Mouse (Mus musculus) stomach, postnatal 0 days (tissue): Measurements from ENCODE around the gene Ankrd40. TPM values are rescaled to one million over a fixed set of nuclear protein-coding genes. Genes with fewer than 3 reads are reported as not detected.

Source experiments
- ATAC-seq: fragments of 200-750 bp; cut with Nextera tagmentation; 2 replicates; pipeline ENCODE4 v1.8.0; 2017; ENCODE audit not compliant: low FRiP score, low TSS enrichment
- DNase-seq: peaks from one replicate; pipeline ENCODE4 v3.0.0-alpha.2; 2016; ENCODE audit warnings: low spot score
- H3K27ac ChIP-seq: fragments of 300-500 bp; sonication (generic); replicated peaks from 2 replicates; pipeline ENCODE4 v1.5.1; 2014; ENCODE audit warnings: mild to moderate bottlenecking, control low read depth
- H3K27me3 ChIP-seq: fragments of 300-500 bp; sonication (generic); 2 replicates; pipeline ENCODE4 v1.6.1; 2014; ENCODE audit warnings: low read length; ENCODE audit not compliant: control insufficient read depth, insufficient read depth
- H3K36me3 ChIP-seq: fragments of 300-500 bp; sonication (generic); 2 replicates; pipeline ENCODE4 v1.6.1; 2014; ENCODE audit warnings: low read length, mixed read lengths; ENCODE audit not compliant: control insufficient read depth, insufficient read depth
- H3K4me1 ChIP-seq: fragments of 300-500 bp; sonication (generic); replicated peaks from 2 replicates; pipeline ENCODE4 v1.6.1; 2014; ENCODE audit warnings: antibody characterized with exemption; ENCODE audit not compliant: control insufficient read depth, insufficient read depth
- H3K4me2 ChIP-seq: fragments of 300-500 bp; sonication (generic); replicated peaks from 2 replicates; pipeline ENCODE4 v1.6.1; 2014; ENCODE audit warnings: low read depth, mild to moderate bottlenecking, control low read depth, moderate library complexity
- H3K4me3 ChIP-seq: fragments of 300-500 bp; sonication (generic); 2 replicates; pipeline ENCODE4 v1.5.1; 2014; ENCODE audit warnings: low read depth, low read length, control low read depth
- H3K9ac ChIP-seq: fragments of 300-500 bp; sonication (generic); 2 replicates; pipeline ENCODE4 v1.6.1; 2014; ENCODE audit warnings: mild to moderate bottlenecking, low read length, control low read depth, mixed read lengths
- H3K9me3 ChIP-seq: fragments of 300-500 bp; sonication (generic); 2 replicates; pipeline ENCODE4 v1.6.1; 2016; ENCODE audit warnings: low read length; ENCODE audit not compliant: control insufficient read depth
- CTCF ChIP-seq: IDR thresholded peaks from 2 replicates; pipeline ENCODE4 v1.5.1; 2016; ENCODE audit warnings: antibody characterized with exemption, low read depth, mild to moderate bottlenecking, moderate library complexity
- EP300 ChIP-seq: optimal IDR thresholded peaks from 2 replicates; pipeline ENCODE3; 2016; ENCODE audit warnings: antibody characterized with exemption
- WGBS: fragments of 180-500 bp; shearing (Covaris S2); extraction: QIAGEN DNeasy Blood & Tissue Kit; methylation state at CpG from one replicate; pipeline ENCODE4 v1.1.7; 2014; 5-methylcytosine and 5-hydroxymethylcytosine counted together
- polyA plus RNA-seq: library from polyadenylated mRNA; unstranded; fragments of >200 nt; fragmentation: Nextera tagmentation; extraction: Ambion mirVana; gene quantifications from 2 replicates; pipeline ENCODE4 v1.2.1, GENCODE M21; 2015

Ankrd40 gene
- polyA plus RNA-seq, 1 experiment from 2014 or later, result 14.8 TPM

DNA sequence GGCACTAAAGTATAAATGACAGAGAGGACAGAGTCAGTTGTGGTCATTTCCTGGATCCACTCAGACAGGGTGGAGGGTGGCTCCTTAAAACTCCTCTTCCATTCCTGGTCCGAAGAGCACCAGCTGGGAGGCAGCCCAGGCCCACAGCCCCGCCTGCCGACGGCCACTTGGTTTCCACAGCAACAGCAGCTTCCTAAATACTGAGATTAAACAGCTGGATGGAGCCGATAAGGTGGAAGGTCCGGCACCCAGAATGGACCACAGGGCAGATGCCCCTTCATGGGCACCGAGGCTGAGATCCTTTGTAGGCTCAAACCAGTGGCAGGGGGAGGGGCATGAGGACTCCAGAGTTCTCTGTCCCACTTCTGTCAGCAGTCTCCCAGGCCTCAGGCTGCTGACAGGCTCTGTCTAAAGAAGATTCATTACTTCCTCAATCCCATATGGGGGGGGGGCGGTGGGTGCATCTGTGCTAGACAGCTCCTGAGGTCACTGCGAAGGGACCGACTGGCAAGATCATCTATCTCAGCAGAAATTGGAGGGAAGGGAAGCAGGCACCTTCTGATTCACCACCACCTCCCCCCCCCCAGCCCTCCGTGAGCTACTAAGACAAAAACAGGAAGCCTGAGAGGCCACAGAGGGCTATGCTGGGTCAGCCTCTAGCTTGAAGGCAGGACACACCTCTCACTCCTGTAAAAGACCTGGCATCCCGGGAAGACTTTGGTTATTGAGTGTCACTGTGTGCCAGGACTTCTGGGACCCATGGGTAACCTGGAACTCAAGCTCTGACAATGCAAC, 58.4 kb downstream of the Ankrd40 start:
- no peak overlapping the region for H3K4me2 ChIP-seq
- TF ChIP-seq EP300 (no peak), CTCF (0 out of 2 replicates have a peak, but pooled peaks have one; percentile 11)
- H3K9ac ChIP-seq, result 0 out of 2 replicates have a peak overlapping the region, but pooled peaks have one; percentile 23

GRCm38 (mm10) chr11:94387756-94388155, 60.0 kb downstream of the Ankrd40 start:
- H3K36me3 ChIP-seq, result no peaks in the 10 kb centered on the region
- ATAC-seq (no peak), DNase-seq (no peak)
- no peak overlapping the region for H3K4me3 ChIP-seq
- no peaks in the 10 kb centered on the region for H3K9me3 ChIP-seq
- no peak overlapping the region for H3K4me2 ChIP-seq
- no peak overlapping the region for H3K9ac ChIP-seq
- H3K27ac ChIP-seq, result no peak overlapping the region
- peaks cover 7% of the 10 kb centered on the region for H3K4me1 ChIP-seq
- WGBS, result 43% methylated on average over 4 of the region's 4 CpGs
- TF ChIP-seq EP300, result no peak
- TF ChIP-seq CTCF, result no peak
- no peaks in the 10 kb centered on the region for H3K27me3 ChIP-seq

More for the DNA sequence above, 58.4 kb downstream of the Ankrd40 start:
- Histone ChIP-seq H3K27me3 (no peaks in the 10 kb centered on the region), H3K4me1 (peaks cover 5% of the 10 kb centered on the region), H3K9me3 (no peaks in the 10 kb centered on the region), H3K4me3 (no peak overlapping the region), H3K36me3 (no peaks in the 10 kb centered on the region), H3K27ac (peak overlapping the region; percentile 24)
- WGBS, result 18% methylated on average over 12 of the region's 12 CpGs
- ATAC-seq, result peak; percentile 13; the same call in 1 of the 2 replicates
- peak; percentile 45 for DNase-seq

DNA sequence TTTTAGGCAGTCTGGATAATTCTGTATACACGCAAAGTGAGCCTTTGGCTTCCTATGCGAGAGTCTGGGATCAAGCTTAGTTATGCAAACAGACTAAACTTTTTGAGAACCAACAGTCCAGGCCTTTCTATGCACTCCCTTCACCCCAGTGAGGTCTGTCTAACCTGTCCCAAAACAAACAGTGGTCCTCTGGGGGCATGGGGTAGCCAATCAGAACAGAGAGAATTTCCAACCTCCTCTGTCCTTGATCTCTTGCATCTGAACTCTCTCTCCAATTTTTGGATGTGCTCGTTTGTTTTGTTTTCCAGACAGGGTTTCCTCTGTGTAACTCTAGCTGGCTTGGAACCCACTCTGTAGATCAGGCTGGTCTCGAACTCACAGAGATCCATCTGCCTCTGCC, 61.2 kb downstream of the Ankrd40 start:
- Histone ChIP-seq H3K4me3 (no peak overlapping the region), H3K27ac (no peak overlapping the region), H3K4me2 (no peak overlapping the region), H3K36me3 (no peaks in the 10 kb centered on the region), H3K4me1 (peaks cover 8% of the 10 kb centered on the region), H3K9ac (no peak overlapping the region), H3K27me3 (no peaks in the 10 kb centered on the region), H3K9me3 (no peaks in the 10 kb centered on the region)
- 54% methylated on average over 4 of the region's 4 CpGs for whole genome bisulfite sequencing
- DNase-seq, result no peak
- no peak for ATAC-seq
- TF ChIP-seq EP300 (no peak), CTCF (no peak)

DNA sequence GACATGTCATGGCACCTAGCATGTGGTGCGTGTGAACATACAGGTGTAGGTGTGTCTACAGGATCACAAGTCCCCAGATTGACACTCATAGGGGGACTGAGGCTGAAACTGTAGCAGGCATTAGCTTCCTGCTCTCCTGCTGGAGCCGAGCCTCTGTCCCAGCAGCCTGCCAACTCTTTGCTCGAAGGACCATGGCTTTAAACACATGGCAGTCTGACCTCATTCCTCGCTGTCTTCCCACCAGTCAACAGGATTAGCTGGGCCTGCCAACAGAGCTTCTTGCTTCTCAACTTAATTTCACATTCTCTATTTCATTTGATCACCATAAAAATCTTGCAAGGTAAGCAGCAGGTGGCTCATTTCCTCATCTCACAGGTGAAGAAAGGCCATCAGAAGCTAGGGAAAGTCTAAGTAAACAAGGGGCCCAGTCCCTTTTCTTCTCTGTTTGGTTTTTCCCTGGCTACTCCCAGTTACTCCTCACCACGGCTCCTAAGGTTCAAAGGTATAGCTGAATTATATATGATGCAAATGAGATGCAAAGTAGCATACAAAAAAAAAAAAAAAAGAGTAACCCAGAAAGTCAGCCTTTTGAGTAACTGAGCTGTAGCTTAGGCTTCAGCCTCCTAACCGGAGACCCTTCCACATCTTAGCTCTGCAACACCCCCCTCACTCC, 62.1 kb downstream of the Ankrd40 start:
- ATAC-seq (peak; percentile 43), DNase-seq (peak; percentile 52)
- peaks cover 8% of the 10 kb centered on the region for H3K4me1 ChIP-seq
- no peaks in the 10 kb centered on the region for H3K36me3 ChIP-seq
- no peak overlapping the region for H3K4me2 ChIP-seq
- H3K9me3 ChIP-seq, result no peaks in the 10 kb centered on the region
- peak overlapping the region; percentile 85 for H3K27ac ChIP-seq
- no peaks in the 10 kb centered on the region for H3K27me3 ChIP-seq
- 35% methylated on average over 6 of the region's 6 CpGs for WGBS
- no peak overlapping the region for H3K4me3 ChIP-seq
- TF ChIP-seq EP300, result no peak
- TF ChIP-seq CTCF, result no peak
- no peak overlapping the region for H3K9ac ChIP-seq

- H3K9ac ChIP-seq, result no peak overlapping the region
- H3K4me2 ChIP-seq, result no peak overlapping the region
- H3K4me3 ChIP-seq, result no peak overlapping the region
- ATAC-seq, result peak; percentile 56
- WGBS, result 77% methylated on average over 6 of the region's 6 CpGs
- no peaks in the 10 kb centered on the region for H3K9me3 ChIP-seq
- no peak for TF ChIP-seq CTCF
- no peak for TF ChIP-seq EP300
- peaks cover 8% of the 10 kb centered on the region for H3K4me1 ChIP-seq
- peak; percentile 37 for DNase-seq
- H3K36me3 ChIP-seq, result no peaks in the 10 kb centered on the region
- peak overlapping the region; percentile 85 for H3K27ac ChIP-seq
- no peaks in the 10 kb centered on the region for H3K27me3 ChIP-seq
Observed at GRCm38 (mm10) chr11:94390825-94391224, 63.0 kb downstream of the Ankrd40 start.

Other genes starting within 250 kb of the Ankrd40 start
- 71.1 and 74.1 TPM in 2 replicates for gene Tob1, start 116.5 kb upstream of the Ankrd40 start, polyA plus RNA-seq
- 1.4 and 1.9 TPM in 2 replicates for gene Wfikkn2, start 82.0 kb upstream of the Ankrd40 start, polyA plus RNA-seq
- not detected in 2 replicates for gene Gm21885, start 46.1 kb upstream of the Ankrd40 start, polyA plus RNA-seq
- 50.0 and 51.2 TPM in 2 replicates for gene Luc7l3, start 6.0 kb upstream of the Ankrd40 start, polyA plus RNA-seq
- gene Abcc3, start 65.0 kb downstream of the Ankrd40 start, polyA plus RNA-seq, result 25.3 and 31.4 TPM in 2 replicates
- gene Cacna1g, start 146.2 kb downstream of the Ankrd40 start, polyA plus RNA-seq, result 1.8 and 2.0 TPM in 2 replicates
- gene Spata20, start 158.2 kb downstream of the Ankrd40 start, polyA plus RNA-seq, result 0.05 and 0.18 TPM in 2 replicates
- 53.4 and 60.1 TPM in 2 replicates for gene Epn3, start 172.0 kb downstream of the Ankrd40 start, polyA plus RNA-seq
- 1.4 and 1.9 TPM in 2 replicates for gene Mycbpap, start 193.7 kb downstream of the Ankrd40 start, polyA plus RNA-seq
- gene Rsad1, start 221.3 kb downstream of the Ankrd40 start, polyA plus RNA-seq, result 3.4 and 3.8 TPM in 2 replicates
- 80.8 and 87.5 TPM in 2 replicates for gene Chad, start 237.0 kb downstream of the Ankrd40 start, polyA plus RNA-seq